Mouse (Mus musculus): ENCODE results near the gene Chaf1b. TPM values are rescaled to one million over a fixed set of nuclear protein-coding genes. Genes with fewer than 3 reads are reported as not detected.

The Chaf1b gene
- polyA plus RNA-seq, 1 experiment from 2014 or later: 14.0 TPM

DNA sequence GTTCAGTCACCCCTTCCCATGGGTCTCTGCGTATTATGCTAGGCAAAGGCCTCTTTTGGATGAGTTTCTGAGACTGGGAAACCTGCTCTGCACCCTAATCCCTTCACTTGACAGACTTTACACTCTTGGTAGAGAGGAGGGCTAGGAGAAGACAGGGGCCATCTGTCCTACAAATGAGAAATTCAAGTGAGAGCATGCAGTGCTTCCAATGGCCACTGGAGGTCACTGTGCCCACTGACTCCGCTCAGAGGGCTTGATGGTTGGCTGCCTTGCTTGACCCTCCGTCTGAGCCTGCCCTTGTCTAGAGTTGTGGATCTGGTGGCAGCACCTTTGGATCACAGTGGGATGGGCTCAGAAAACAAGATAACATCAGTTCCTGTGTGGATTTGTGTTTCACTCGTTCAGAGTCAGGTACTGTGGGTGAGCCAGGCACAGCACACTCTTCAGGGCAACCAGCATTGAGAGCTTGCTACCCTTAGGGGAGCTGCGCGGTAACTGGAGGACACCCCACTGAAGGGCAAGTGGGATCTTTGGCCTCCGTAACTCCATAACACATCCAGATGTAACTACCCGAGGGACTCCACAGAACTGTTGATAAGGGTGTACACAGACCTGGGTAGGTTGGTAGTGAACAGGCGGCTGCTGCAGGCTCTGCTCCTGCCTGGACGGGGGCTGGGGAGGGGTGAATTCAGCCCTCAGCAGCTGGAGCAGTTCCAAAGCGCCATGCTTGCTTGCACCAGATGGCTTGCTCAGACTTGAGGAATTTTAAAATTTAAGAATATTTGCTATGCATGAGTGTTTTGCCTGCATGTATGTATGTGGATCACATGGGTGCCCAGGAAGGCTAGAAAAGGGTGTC, 22.7 kb downstream of the Chaf1b start:
- Histone ChIP-seq H3K79me2 (ENCODE audit: inconsistent target) (no peaks in the 10 kb centered on the region), H3K27ac (no peak overlapping the region), H3K4me3 (ENCODE audit: inconsistent target) (no peak overlapping the region), H3K36me3 (ENCODE audit: inconsistent target) (no peaks in the 10 kb centered on the region)
- 68% methylated on average over 9 of the region's 11 CpGs for WGBS (ENCODE audit: missing documents)

DNA sequence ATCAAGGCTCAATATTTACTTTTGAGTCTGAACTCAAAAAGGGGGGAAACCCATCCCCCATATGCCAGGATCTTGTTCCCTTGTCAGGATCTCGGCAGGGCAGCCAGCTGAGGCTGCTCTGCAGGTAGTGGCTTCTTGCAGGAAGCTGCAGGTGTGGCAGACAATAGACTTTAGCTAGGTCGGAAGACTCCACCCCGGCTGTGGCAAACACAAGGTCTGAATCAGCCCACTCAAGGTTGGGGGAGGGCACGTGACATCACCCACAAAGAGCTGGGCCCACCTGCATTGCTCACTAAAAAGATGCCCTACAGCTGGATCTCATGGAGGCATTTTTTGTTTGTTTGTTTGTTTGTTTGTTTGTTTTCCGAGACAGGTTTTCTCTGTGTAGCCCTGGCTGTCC, 24.1 kb downstream of the Chaf1b start:
- no peak overlapping the region for H3K4me3 ChIP-seq (ENCODE audit: inconsistent target)
- H3K36me3 ChIP-seq (ENCODE audit: inconsistent target): no peaks in the 10 kb centered on the region
- H3K27ac ChIP-seq: no peak overlapping the region
- WGBS (ENCODE audit: missing documents): 94% methylated on average over 4 of the region's 5 CpGs
- H3K79me2 ChIP-seq (ENCODE audit: inconsistent target): no peaks in the 10 kb centered on the region

DNA sequence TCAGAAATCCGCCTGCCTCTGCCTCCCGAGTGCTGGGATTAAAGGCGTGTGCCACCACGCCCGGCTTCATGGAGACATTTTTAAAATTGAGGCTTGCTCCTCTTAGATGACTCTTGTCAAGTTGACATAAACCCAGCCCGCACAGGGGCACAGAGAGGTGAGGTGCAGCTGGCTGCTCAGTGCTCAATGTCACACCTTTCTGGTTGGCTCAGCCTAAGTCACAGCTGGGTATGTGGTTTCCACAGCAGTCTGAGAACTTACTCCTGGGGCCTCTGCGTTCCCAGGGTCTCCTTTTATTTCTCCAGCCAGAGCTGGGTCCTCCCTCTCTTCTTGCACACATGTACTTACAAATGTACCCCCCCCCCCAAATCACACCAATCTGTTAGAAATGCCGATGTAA, 24.5 kb downstream of the Chaf1b start:
- 100% methylated on average over 3 of the region's 8 CpGs for WGBS (ENCODE audit: missing documents)
- H3K79me2 ChIP-seq (ENCODE audit: inconsistent target): no peaks in the 10 kb centered on the region

DNA sequence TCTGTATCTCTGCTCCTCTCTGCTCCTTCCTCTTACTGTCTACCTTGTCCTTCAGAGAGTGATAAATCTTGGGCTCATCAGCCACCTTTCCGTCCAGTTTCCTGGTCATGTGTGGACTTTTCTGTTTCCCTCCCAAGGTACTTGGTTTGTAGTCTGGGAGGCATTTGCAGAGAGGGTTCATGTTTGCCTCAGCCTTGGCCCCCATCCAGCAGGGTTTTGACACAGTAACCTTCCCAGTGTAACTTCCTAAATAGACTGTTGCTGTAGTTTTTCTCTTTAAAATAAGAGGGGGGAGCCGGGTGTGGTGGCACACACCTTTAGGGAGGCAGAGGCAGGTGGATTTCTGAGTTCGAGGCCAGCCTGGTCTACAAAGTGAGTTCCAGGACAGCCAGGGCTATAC, 26.2 kb downstream of the Chaf1b start:
- Histone ChIP-seq H3K79me2 (ENCODE audit: inconsistent target) (no peaks in the 10 kb centered on the region), H3K36me3 (ENCODE audit: inconsistent target) (no peaks in the 10 kb centered on the region), H3K4me3 (ENCODE audit: inconsistent target) (no peak overlapping the region), H3K27ac (no peak overlapping the region)
- WGBS (ENCODE audit: missing documents): 46% methylated on average over 2 of the region's 3 CpGs

More for the DNA sequence above, 24.5 kb downstream of the Chaf1b start:
- Histone ChIP-seq H3K27ac (no peak overlapping the region), H3K36me3 (ENCODE audit: inconsistent target) (no peaks in the 10 kb centered on the region), H3K4me3 (ENCODE audit: inconsistent target) (no peak overlapping the region)

DNA sequence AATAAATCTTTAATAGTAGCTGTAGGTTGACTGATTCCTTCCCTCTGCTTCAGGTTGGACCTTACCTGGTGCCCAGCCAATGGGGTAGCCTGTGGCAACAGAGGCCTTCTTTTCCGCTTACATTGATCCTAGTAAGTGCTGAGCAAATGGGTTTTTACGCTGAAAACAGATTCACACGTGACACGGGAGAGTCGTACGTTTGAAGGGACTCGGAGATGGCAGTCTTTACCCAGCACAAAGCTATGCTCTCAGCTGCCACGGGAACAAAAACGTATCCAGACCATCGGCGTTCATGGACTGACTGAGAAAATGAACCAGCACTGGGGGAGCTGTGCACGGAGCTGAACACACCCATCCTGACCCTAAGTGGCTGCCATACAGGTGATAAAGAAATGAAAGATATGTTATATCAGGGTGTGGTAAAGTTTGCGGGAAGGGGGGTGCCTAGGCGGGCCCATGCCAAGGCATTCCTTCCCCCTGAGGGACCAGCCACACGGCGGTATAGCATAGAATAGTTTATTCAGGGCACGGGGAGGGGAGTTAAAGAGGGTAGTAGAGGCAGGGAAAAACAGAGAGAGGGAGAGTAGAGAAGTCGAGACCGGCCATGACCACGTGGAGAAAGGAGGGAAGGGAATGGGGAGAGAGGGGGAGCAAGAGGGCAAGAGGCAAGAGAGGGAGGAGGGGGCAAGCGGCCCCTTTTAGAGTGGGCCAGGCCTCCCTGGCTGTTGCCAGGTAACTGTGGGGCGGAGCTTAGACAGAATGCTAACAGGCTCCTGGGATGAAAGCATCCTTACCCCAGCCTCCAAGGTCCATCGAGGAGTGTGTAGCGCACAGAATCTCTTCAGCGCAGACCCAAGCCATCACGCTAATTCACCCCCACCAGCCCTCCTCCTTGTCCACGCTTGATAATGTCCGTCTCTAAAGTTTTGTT, 27.3 kb downstream of the Chaf1b start:
- H3K79me2 ChIP-seq (ENCODE audit: inconsistent target): no peaks in the 10 kb centered on the region
- H3K36me3 ChIP-seq (ENCODE audit: inconsistent target): no peaks in the 10 kb centered on the region
- 93% methylated on average over 26 of the region's 28 CpGs for WGBS (ENCODE audit: missing documents)
- H3K27ac ChIP-seq: no peak overlapping the region
- no peak overlapping the region for H3K4me3 ChIP-seq (ENCODE audit: inconsistent target)

DNA sequence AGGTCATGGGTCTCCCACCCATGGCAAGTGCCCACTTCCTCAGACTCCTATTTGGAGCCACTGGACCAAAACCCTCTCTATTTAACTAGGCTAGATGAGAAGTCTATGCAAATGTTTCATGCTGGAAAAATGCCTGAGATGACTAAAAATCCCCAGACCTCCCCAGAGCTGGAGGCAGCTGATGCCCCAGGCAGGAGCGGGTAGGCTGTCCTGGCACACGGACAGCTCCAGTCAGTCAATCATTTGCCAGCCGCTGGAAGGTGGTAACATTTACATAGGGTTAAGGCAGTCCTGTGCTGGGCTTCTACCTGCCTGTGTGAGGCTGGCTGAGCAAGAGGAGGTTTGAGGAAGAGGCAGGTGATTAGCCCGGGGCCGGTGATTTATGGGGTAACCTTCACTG, 28.5 kb downstream of the Chaf1b start:
- H3K79me2 ChIP-seq (ENCODE audit: inconsistent target): no peaks in the 10 kb centered on the region
- no peak overlapping the region for H3K4me3 ChIP-seq (ENCODE audit: inconsistent target)
- no peak overlapping the region for H3K27ac ChIP-seq
- WGBS (ENCODE audit: missing documents): 47% methylated on average over 5 of the region's 5 CpGs
- no peaks in the 10 kb centered on the region for H3K36me3 ChIP-seq (ENCODE audit: inconsistent target)

DNA sequence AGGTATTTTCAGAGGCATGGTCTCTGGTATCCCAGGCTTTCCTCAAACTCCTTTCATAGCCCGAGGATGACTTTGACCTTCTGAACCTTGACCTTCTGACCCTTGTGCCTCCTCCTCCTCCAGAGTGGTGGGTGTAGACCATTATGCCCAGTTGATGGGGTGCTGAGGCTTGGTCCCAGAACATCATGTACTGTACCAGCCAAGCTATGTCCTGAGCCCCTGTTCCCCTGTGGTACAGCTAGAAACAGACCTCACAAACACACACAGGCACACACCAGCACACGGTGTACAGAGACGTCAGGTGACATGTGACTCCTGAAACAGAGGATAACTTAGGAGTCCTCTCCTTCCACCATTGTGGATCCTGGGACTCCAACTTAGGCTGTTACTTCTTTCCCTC, 29.1 kb downstream of the Chaf1b start:
- no peak overlapping the region for H3K27ac ChIP-seq
- no peaks in the 10 kb centered on the region for H3K79me2 ChIP-seq (ENCODE audit: inconsistent target)
- no peaks in the 10 kb centered on the region for H3K36me3 ChIP-seq (ENCODE audit: inconsistent target)
- WGBS (ENCODE audit: missing documents): 94% methylated on average over 3 of the region's 3 CpGs
- H3K4me3 ChIP-seq (ENCODE audit: inconsistent target): no peak overlapping the region

DNA sequence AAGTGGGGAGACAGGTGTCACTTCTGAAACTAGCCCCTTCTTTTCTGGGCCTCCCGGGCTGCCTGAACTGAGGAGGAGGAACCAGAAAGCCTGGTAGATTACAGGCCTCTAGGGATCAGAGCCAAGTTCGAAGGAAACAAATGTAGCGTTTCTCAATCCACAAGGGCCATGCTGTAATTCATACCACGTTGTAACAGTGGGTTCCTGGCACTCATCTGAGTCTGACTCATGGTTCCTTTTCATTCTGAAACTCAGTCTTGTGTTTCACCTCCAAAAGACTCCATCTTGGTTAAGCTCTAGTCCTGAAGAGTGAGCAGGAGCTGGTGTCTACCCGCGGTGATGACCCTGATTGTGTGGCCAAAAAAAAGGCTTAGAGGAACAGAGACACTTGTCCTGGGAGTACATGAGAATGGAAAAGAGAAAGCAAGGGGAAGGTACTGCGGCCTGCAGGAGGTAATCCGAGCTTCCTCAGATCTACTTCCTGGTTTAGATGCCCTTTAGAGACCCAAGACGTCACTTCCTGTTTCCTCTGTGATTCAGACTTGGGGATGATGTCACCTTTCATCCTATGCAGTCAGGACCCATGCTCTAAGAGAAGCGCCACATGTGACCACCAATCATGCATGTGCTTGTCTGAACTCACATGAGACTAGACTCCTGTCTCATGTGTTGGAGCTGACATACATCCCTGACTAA, 30.3 kb downstream of the Chaf1b start:
- H3K4me3 ChIP-seq (ENCODE audit: inconsistent target): no peak overlapping the region
- WGBS (ENCODE audit: missing documents): 31% methylated on average over 10 of the region's 10 CpGs
- no peaks in the 10 kb centered on the region for H3K36me3 ChIP-seq (ENCODE audit: inconsistent target)
- H3K79me2 ChIP-seq (ENCODE audit: inconsistent target): no peaks in the 10 kb centered on the region
- peak overlapping the region; percentile 83 for H3K27ac ChIP-seq

DNA sequence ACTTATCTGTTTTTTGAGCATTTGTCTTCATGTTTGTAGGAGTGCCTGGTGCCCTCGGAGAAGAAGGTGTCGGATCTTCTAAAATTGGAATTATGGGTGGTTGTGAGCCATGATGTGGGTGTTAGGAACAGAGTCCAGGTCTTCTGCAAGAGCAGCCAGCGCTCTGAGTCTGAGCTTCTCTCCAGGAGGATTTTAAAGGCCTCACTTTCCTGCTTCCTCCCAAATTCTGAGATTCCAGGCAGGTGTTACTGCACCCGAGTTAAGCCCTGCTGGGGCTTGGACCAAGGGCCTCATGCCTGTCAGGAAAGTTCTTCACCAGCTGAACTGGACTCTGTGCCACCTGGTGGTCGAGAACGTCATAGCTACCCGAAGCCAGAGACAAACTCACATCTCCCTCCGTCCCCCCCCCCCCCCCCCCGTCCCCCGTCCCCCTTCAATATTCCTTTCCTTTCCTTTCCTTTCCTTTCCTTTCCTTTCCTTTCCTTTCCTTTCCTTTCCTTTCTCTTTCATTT, 31.7 kb downstream of the Chaf1b start:
- H3K27ac ChIP-seq: no peak overlapping the region
- H3K4me3 ChIP-seq (ENCODE audit: inconsistent target): no peak overlapping the region
- WGBS (ENCODE audit: missing documents): 45% methylated on average over 7 of the region's 10 CpGs
- H3K36me3 ChIP-seq (ENCODE audit: inconsistent target): no peaks in the 10 kb centered on the region
- H3K79me2 ChIP-seq (ENCODE audit: inconsistent target): no peaks in the 10 kb centered on the region

DNA sequence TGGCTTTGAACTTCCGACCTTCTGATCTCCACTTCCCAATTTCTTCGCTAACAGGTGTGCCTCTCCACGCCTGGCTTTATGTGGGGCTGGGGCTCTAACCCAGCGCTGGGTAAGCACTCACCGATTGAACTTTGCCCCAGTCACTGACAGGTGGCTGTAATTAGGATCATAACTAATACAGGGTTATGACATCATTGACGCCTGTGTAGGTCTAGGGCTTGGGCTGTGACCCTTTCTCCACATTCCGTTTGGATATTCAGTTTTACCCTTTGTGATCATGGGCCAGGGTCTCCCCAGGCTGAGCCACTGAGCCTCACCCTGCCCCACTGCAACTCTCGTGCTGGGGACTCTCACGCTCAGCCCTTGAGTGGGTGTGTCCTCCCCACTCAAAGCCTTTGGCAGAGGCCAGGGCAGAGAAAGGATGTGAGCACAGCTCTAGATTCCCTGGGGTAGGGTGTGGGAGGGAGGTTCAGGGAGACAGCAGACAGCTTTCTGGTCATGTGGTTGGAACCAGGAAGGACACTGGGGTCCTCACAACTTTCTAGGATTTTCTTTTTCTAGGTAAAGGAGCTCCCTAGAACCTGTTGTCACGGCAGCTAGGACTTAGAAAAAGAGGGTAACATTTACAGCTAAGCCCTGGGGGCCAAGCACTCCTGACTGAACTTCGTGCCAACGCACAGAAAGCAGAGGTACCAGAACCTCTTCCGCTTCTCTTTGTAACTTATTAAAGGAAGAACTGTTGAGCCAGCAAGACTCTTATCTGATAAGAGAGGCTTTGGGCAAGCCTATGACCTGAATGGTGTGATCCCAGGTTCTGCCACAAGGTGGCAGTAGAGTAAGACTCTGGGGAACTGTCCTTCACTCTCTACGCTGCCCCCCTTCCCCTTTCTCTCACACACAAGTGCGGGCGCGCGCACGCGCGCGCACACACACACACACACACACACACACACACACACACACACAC, 34.3 kb downstream of the Chaf1b start:
- Histone ChIP-seq H3K79me2 (ENCODE audit: inconsistent target) (no peaks in the 10 kb centered on the region), H3K4me3 (ENCODE audit: inconsistent target) (no peak overlapping the region), H3K36me3 (ENCODE audit: inconsistent target) (no peaks in the 10 kb centered on the region), H3K27ac (no peak overlapping the region)
- 55% methylated on average over 13 of the region's 22 CpGs for WGBS (ENCODE audit: missing documents)

DNA sequence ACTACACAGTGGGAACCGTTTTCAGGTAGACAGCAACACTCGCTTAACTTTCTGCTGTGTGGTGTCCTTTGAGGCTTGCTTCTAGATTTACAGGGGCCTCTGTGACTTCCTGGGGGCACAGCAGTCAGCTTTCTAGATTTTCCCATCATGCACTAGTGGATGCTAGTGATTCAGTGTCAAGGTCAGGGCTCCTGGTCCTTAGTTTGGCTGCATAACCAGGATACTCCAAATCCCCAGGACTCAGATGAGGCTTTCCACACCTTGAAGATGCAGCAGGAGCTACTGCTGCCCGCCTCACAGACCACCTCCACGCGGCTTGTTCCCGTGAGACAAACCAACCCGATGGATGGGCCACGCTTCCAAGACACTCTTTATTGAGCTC, 35.0 kb downstream of the Chaf1b start:
- Histone ChIP-seq H3K27ac (no peak overlapping the region), H3K4me3 (ENCODE audit: inconsistent target) (no peak overlapping the region), H3K36me3 (ENCODE audit: inconsistent target) (no peaks in the 10 kb centered on the region), H3K79me2 (ENCODE audit: inconsistent target) (no peaks in the 10 kb centered on the region)
- WGBS (ENCODE audit: missing documents): 86% methylated on average over 6 of the region's 8 CpGs

DNA sequence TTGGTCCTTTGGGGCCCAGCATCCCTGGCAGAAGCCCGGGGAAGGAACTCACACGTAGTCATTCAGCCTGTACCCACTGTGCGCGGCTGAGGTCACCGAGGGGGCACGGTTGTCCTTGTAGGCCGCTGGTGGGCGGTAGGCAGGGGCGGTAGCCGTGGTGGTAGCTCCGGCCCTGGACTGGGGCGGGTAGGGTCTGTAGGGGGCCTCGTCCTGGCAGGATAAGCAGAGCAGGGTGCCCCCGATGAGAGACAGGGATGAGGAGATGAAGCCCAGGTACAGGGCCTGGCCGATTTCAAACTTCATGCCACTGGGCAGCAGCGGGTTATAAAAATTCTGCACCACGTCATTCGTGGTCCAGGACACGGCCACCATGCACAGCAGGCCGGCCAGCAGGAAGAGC, 35.5 kb downstream of the Chaf1b start:
- Histone ChIP-seq H3K27ac (no peak overlapping the region), H3K36me3 (ENCODE audit: inconsistent target) (no peaks in the 10 kb centered on the region), H3K79me2 (ENCODE audit: inconsistent target) (no peaks in the 10 kb centered on the region), H3K4me3 (ENCODE audit: inconsistent target) (no peak overlapping the region)
- 93% methylated on average over 16 of the region's 20 CpGs for WGBS (ENCODE audit: missing documents)

DNA sequence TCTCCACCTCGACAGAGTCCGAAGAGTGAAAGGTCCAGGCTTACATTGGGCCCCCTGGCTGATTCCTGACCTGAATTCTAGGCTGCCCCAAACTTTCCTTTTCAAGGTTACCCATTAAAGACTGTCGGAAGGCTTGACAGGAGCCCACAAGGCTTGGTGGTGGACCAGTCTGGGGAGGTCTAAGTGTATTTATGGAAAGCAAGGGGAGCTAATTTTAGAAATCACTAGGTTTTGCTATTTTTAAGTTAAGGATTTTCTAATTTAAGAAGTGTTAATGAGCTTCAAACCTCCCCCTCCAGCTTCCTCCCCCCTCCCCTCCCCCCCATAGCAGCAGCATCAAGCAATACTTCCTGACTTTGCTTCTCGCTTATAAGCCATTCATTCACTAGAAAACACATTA, 37.0 kb downstream of the Chaf1b start:
- Histone ChIP-seq H3K4me3 (ENCODE audit: inconsistent target) (no peak overlapping the region), H3K36me3 (ENCODE audit: inconsistent target) (no peaks in the 10 kb centered on the region), H3K79me2 (ENCODE audit: inconsistent target) (no peaks in the 10 kb centered on the region), H3K27ac (no peak overlapping the region)
- 66% methylated on average over 4 of the region's 4 CpGs for WGBS (ENCODE audit: missing documents)
